Mouse (Mus musculus): ENCODE results near the gene Vmn2r85. TPM values are rescaled to one million over a fixed set of nuclear protein-coding genes. Genes with fewer than 3 reads are reported as not detected.

Gene Vmn2r85
- total RNA-seq, 2 experiments from 2014 or later: 0.27 to 0.33 TPM

Other genes with a start within 250 kb of the Vmn2r85 start
- not detected for gene Olfr826, start 245.5 kb downstream of the Vmn2r85 start, total RNA-seq (2021)
- not detected for gene Olfr827, start 215.3 kb downstream of the Vmn2r85 start, total RNA-seq (2021)
- under 1 TPM in 1 of 2 experiments, not detected in 1; 0.20 TPM for gene Neurod4, start 149.5 kb downstream of the Vmn2r85 start, total RNA-seq (2021)
- gene Tespa1, start 106.8 kb downstream of the Vmn2r85 start, total RNA-seq (2021): 1 to 10 TPM; 1.3 to 1.6 TPM
- gene Vmn2r84, start 35.4 kb downstream of the Vmn2r85 start, total RNA-seq (2021): under 1 TPM; 0.10 to 0.16 TPM
- under 1 TPM; 0.12 TPM for gene Vmn2r86, start 26.3 kb upstream of the Vmn2r85 start, total RNA-seq (2021)
- under 1 TPM; 0.39 to 0.42 TPM for gene Vmn2r87, start 67.7 kb upstream of the Vmn2r85 start, total RNA-seq (2021)

All from layer of hippocampus, postnatal 25 days (tissue).